Comparison of ENCODE assay signal across 8 mouse cellular contexts in the genomic region with DNA sequence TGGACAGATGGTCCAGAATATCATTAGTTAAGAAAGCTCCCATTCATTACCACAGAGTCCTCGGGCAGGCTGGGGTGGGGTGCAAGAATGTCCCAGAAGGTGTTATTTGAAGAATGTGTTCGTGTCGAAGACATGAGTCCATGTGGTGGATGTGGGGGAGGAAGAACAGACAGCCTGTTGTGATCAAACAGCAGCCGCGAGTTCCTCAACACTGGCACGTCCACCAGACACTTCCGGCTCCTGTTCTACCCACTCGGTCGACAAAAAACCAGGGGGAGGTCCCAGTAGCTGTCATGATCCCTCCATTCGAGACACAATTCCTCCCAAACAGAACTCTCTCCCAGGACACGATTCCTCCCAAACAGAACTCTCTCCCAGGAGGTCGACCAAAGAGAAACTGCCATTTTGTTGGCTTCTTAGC.
A peak's percentile ranks its signal among the peaks of the same experiment; 100 is the strongest.
DNase-seq lines count a peak whose midpoint lies in the region; ATAC-seq and TF ChIP-seq lines count a peak whose summit lies in the region.

No protein-coding gene starts in this region.

- H3K4me3 ChIP-seq in midbrain, embryonic 13.5 days (replicated peaks) = no peak overlapping the region
- no peak overlapping the region for H3K4me3 ChIP-seq in midbrain, embryonic 11.5 days (ENCODE audit: low read depth, low read length)
- no peak overlapping the region for H3K4me3 ChIP-seq in forebrain, embryonic 14.5 days (ENCODE audit: low read depth, low read length)
- H3K4me3 ChIP-seq in hindbrain, postnatal 0 days (ENCODE audit: low read length) = peak overlapping the region; percentile 4; the same call in 1 of the 2 replicates
- peak overlapping the region; percentile 30 for H3K4me3 ChIP-seq in liver, embryonic 15.5 days (replicated peaks)

- H3K9me3 ChIP-seq in midbrain, embryonic 13.5 days = no peaks in the 10 kb centered on the region
- H3K9me3 ChIP-seq in midbrain, embryonic 11.5 days (ENCODE audit: control insufficient read depth, low read length) = no peaks in the 10 kb centered on the region
- H3K9me3 ChIP-seq in forebrain, embryonic 14.5 days (replicated peaks; ENCODE audit: control insufficient read depth, low read length) = no peaks in the 10 kb centered on the region
- H3K9me3 ChIP-seq in hindbrain, postnatal 0 days (ENCODE audit: low read length) = no peaks in the 10 kb centered on the region
- no peaks in the 10 kb centered on the region for H3K9me3 ChIP-seq in liver, embryonic 15.5 days (replicated peaks)

- H3K36me3 ChIP-seq in midbrain, embryonic 13.5 days = no peaks in the 10 kb centered on the region
- H3K36me3 ChIP-seq in midbrain, embryonic 11.5 days (ENCODE audit: control insufficient read depth, insufficient read depth, low read length) = no peaks in the 10 kb centered on the region
- no peaks in the 10 kb centered on the region for H3K36me3 ChIP-seq in forebrain, embryonic 14.5 days (ENCODE audit: control insufficient read depth, insufficient read depth, low read length)
- no peaks in the 10 kb centered on the region for H3K36me3 ChIP-seq in hindbrain, postnatal 0 days (ENCODE audit: insufficient read depth, low read length)
- H3K36me3 ChIP-seq in liver, embryonic 15.5 days (replicated peaks) = no peaks in the 10 kb centered on the region

- WGBS in midbrain, embryonic 13.5 days = 54% methylated on average over 12 of the region's 12 CpGs
- WGBS in midbrain, embryonic 11.5 days = 68% methylated on average over 12 of the region's 12 CpGs
- 60% methylated on average over 12 of the region's 12 CpGs for WGBS in forebrain, embryonic 14.5 days
- 38% methylated on average over 12 of the region's 12 CpGs for WGBS in hindbrain, postnatal 0 days
- WGBS in liver, embryonic 15.5 days (ENCODE audit: insufficient replicate concordance) = 33% methylated on average over 12 of the region's 12 CpGs

- TF ChIP-seq CTCF in hindbrain, postnatal 0 days (IDR thresholded peaks at IDR 0.05; ENCODE audit: low read depth) = no peak

- H3K9ac ChIP-seq in midbrain, embryonic 13.5 days (replicated peaks) = no peak overlapping the region
- no peak overlapping the region for H3K9ac ChIP-seq in midbrain, embryonic 11.5 days (ENCODE audit: low read length)
- H3K9ac ChIP-seq in forebrain, embryonic 14.5 days (ENCODE audit: low read length) = no peak overlapping the region
- no peak overlapping the region for H3K9ac ChIP-seq in hindbrain, postnatal 0 days (replicated peaks; ENCODE audit: low read length)
- no peak overlapping the region for H3K9ac ChIP-seq in liver, embryonic 15.5 days

- no peak overlapping the region for H3K4me2 ChIP-seq in midbrain, embryonic 13.5 days (replicated peaks)
- H3K4me2 ChIP-seq in midbrain, embryonic 11.5 days = no peak overlapping the region
- H3K4me2 ChIP-seq in forebrain, embryonic 14.5 days (ENCODE audit: low read length) = no peak overlapping the region
- peak overlapping the region; percentile 31 for H3K4me2 ChIP-seq in hindbrain, postnatal 0 days (ENCODE audit: low read depth, low read length)
- peak overlapping the region; percentile 49 for H3K4me2 ChIP-seq in liver, embryonic 15.5 days

- H3K27ac ChIP-seq in midbrain, embryonic 13.5 days = peak overlapping the region; percentile 30; the same call in 1 of the 2 replicates
- H3K27ac ChIP-seq in midbrain, embryonic 11.5 days (ENCODE audit: low read depth, low read length) = no peak overlapping the region
- no peak overlapping the region for H3K27ac ChIP-seq in forebrain, embryonic 14.5 days (ENCODE audit: low read depth, low read length)
- peak overlapping the region; percentile 27; the same call in 1 of the 2 replicates for H3K27ac ChIP-seq in hindbrain, postnatal 0 days
- peak overlapping the region; percentile 34; the same call in 1 of the 2 replicates for H3K27ac ChIP-seq in liver, embryonic 15.5 days (replicated peaks)

- H3K27me3 ChIP-seq in midbrain, embryonic 13.5 days = no peaks in the 10 kb centered on the region
- no peaks in the 10 kb centered on the region for H3K27me3 ChIP-seq in midbrain, embryonic 11.5 days (ENCODE audit: control insufficient read depth, insufficient read depth, low read length)
- no peaks in the 10 kb centered on the region for H3K27me3 ChIP-seq in forebrain, embryonic 14.5 days (replicated peaks; ENCODE audit: control insufficient read depth, insufficient read depth, low read length)
- no peaks in the 10 kb centered on the region for H3K27me3 ChIP-seq in hindbrain, postnatal 0 days (ENCODE audit: insufficient read depth, low read length)
- H3K27me3 ChIP-seq in liver, embryonic 15.5 days = no peaks in the 10 kb centered on the region

- no peak for ATAC-seq in midbrain, embryonic 13.5 days
- no peak for ATAC-seq in midbrain, embryonic 11.5 days (ENCODE audit: low FRiP score)
- peak; percentile 58 for ATAC-seq in forebrain, embryonic 14.5 days
- ATAC-seq in hindbrain, postnatal 0 days = peak; percentile 41; the same call in 1 of the 2 replicates
- no peak for ATAC-seq in liver, embryonic 15.5 days (ENCODE audit: insufficient read depth)

- H3K4me1 ChIP-seq in midbrain, embryonic 13.5 days (replicated peaks) = peaks cover 36% of the 10 kb centered on the region
- peaks cover 21% of the 10 kb centered on the region for H3K4me1 ChIP-seq in midbrain, embryonic 11.5 days (ENCODE audit: control insufficient read depth, insufficient read depth, low read length)
- no peaks in the 10 kb centered on the region for H3K4me1 ChIP-seq in forebrain, embryonic 14.5 days (ENCODE audit: control insufficient read depth, insufficient read depth, low read length)
- no peaks in the 10 kb centered on the region; the same call in 1 of the 2 replicates for H3K4me1 ChIP-seq in hindbrain, postnatal 0 days (ENCODE audit: insufficient read depth, low read length)
- peaks cover 29% of the 10 kb centered on the region for H3K4me1 ChIP-seq in liver, embryonic 15.5 days (replicated peaks)

- DNase-seq in midbrain, embryonic 11.5 days (ENCODE audit: low spot score, missing footprints) = no peak
- peak; percentile 40 for DNase-seq in forebrain, embryonic 14.5 days (ENCODE audit: low spot score)
- DNase-seq in hindbrain, postnatal 0 days (ENCODE audit: low spot score) = peak; percentile 22
- DNase-seq in right cerebral cortex, adult 2 months (ENCODE audit: low spot score in 2 of 2) = peak; percentile 62 to 75
- no peak for DNase-seq in cerebellum, adult 9-11 months
- no peak for DNase-seq in c-Kit-positive CD71-positive TER-119-positive erythroid progenitor cells, embryonic 14.5 days (ENCODE audit: low spot score)

Comparison
In these comparisons a context has a peak if more than half of its experiments do, and no peak if none do; other contexts are left out.
1. H3K27ac ChIP-seq: peak in midbrain, embryonic 13.5 days (single experiment), hindbrain, postnatal 0 days (single experiment) and liver, embryonic 15.5 days (single experiment); none in midbrain, embryonic 11.5 days (single experiment) and forebrain, embryonic 14.5 days (single experiment).
2. ATAC-seq: peak in forebrain, embryonic 14.5 days (single experiment) and hindbrain, postnatal 0 days (single experiment); none in midbrain, embryonic 13.5 days (single experiment), midbrain, embryonic 11.5 days (single experiment) and liver, embryonic 15.5 days (single experiment).
3. H3K4me2 ChIP-seq: peak in hindbrain, postnatal 0 days (single experiment) and liver, embryonic 15.5 days (single experiment); none in midbrain, embryonic 13.5 days (single experiment), midbrain, embryonic 11.5 days (single experiment) and forebrain, embryonic 14.5 days (single experiment).
4. H3K4me3 ChIP-seq: peak in hindbrain, postnatal 0 days (single experiment) and liver, embryonic 15.5 days (single experiment); none in midbrain, embryonic 13.5 days (single experiment), midbrain, embryonic 11.5 days (single experiment) and forebrain, embryonic 14.5 days (single experiment).
5. DNase-seq: peak in forebrain, embryonic 14.5 days (single experiment), hindbrain, postnatal 0 days (single experiment) and right cerebral cortex, adult 2 months (2 of 2); none in midbrain, embryonic 11.5 days (single experiment), cerebellum, adult 9-11 months (single experiment) and c-Kit-positive CD71-positive TER-119-positive erythroid progenitor cells, embryonic 14.5 days (single experiment).